Mouse (Mus musculus): Measurements from ENCODE around the gene Golga1. TPM values are rescaled to one million over a fixed set of nuclear protein-coding genes. Genes with fewer than 3 reads are reported as not detected.

The Golga1 gene
- polyA plus RNA-seq, 1 experiment from 2014 or later: 34.4 TPM

DNA sequence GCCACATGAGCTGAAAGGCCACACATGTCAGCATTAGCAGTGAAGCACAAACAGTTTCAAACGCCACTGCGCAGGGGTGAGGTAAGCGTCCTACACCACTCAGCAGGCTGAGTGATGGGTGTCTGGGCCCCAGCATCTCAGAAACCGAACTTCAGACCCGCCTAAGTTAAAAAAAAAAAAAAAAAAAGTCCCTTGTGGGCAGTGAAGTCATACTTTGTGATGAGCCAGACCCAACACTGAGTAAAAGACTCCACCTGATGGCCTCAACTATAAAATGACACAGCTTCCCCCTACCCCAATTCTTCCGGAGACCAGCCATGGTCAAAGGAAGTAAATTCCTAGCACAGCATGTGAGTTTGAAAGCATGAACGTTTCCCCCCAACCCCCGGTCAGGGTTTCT, 62.2 kb downstream of the Golga1 start:
- no peaks in the 10 kb centered on the region for H3K9me3 ChIP-seq (ENCODE audit: control insufficient read depth, low read length)
- no peaks in the 10 kb centered on the region for H3K27me3 ChIP-seq (ENCODE audit: control insufficient read depth, insufficient read depth, low read length)
- 61% methylated on average over 8 of the region's 8 CpGs for WGBS
- H3K27ac ChIP-seq (ENCODE audit: low read depth, low read length): no peak overlapping the region
- H3K4me2 ChIP-seq: peak overlapping the region; percentile 96
- ATAC-seq (ENCODE audit: low FRiP score) (no peak), DNase-seq (ENCODE audit: low spot score, missing footprints) (no peak)
- peaks cover 30% of the 10 kb centered on the region for H3K36me3 ChIP-seq (ENCODE audit: control insufficient read depth, insufficient read depth, low read length)
- H3K9ac ChIP-seq (ENCODE audit: low read length): peak overlapping the region; percentile 91; the same call in 1 of the 2 replicates
- peak overlapping the region; percentile 87 for H3K4me3 ChIP-seq (ENCODE audit: low read depth, low read length)
- peaks cover 22% of the 10 kb centered on the region for H3K4me1 ChIP-seq (ENCODE audit: control insufficient read depth, insufficient read depth, low read length)

- Histone ChIP-seq H3K36me3 (ENCODE audit: control insufficient read depth, insufficient read depth, low read length) (peaks cover 30% of the 10 kb centered on the region), H3K4me1 (ENCODE audit: control insufficient read depth, insufficient read depth, low read length) (peaks cover 18% of the 10 kb centered on the region), H3K9me3 (ENCODE audit: control insufficient read depth, low read length) (no peaks in the 10 kb centered on the region), H3K9ac (ENCODE audit: low read length) (no peak overlapping the region), H3K27ac (ENCODE audit: low read depth, low read length) (no peak overlapping the region), H3K4me2 (no peak overlapping the region), H3K4me3 (ENCODE audit: low read depth, low read length) (no peak overlapping the region), H3K27me3 (ENCODE audit: control insufficient read depth, insufficient read depth, low read length) (no peaks in the 10 kb centered on the region)
- ATAC-seq (ENCODE audit: low FRiP score) (no peak), DNase-seq (ENCODE audit: low spot score, missing footprints) (no peak)
- WGBS: 82% methylated on average over 3 of the region's 3 CpGs
Measured at GRCm38 (mm10) chr2:39001866-39002265, 63.5 kb downstream of the Golga1 start.

DNA sequence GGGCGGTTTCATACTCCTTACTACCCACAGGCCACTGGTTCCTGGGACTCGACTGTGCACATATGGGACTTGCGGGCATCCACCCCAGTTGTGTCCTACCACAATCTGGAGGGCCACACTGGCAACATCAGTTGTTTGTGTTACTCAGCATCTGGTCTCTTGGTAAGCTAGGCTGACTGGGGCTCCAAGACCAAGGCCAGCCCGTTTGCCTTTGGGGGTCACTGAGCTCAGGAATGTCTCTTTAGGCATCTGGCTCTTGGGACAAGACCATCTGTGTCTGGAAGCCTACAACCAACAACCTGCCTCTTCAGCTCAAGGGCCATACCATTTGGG, 64.8 kb downstream of the Golga1 start:
- ATAC-seq (ENCODE audit: low FRiP score): no peak
- H3K27me3 ChIP-seq (ENCODE audit: control insufficient read depth, insufficient read depth, low read length): no peaks in the 10 kb centered on the region
- WGBS: 86% methylated on average over 4 of the region's 4 CpGs
- no peak for DNase-seq (ENCODE audit: low spot score, missing footprints)
- no peak overlapping the region for H3K27ac ChIP-seq (ENCODE audit: low read depth, low read length)
- peaks cover 15% of the 10 kb centered on the region for H3K4me1 ChIP-seq (ENCODE audit: control insufficient read depth, insufficient read depth, low read length)
- no peak overlapping the region for H3K9ac ChIP-seq (ENCODE audit: low read length)
- H3K9me3 ChIP-seq (ENCODE audit: control insufficient read depth, low read length): no peaks in the 10 kb centered on the region
- H3K36me3 ChIP-seq (ENCODE audit: control insufficient read depth, insufficient read depth, low read length): peaks cover 30% of the 10 kb centered on the region
- H3K4me2 ChIP-seq: no peak overlapping the region
- no peak overlapping the region for H3K4me3 ChIP-seq (ENCODE audit: low read depth, low read length)

DNA sequence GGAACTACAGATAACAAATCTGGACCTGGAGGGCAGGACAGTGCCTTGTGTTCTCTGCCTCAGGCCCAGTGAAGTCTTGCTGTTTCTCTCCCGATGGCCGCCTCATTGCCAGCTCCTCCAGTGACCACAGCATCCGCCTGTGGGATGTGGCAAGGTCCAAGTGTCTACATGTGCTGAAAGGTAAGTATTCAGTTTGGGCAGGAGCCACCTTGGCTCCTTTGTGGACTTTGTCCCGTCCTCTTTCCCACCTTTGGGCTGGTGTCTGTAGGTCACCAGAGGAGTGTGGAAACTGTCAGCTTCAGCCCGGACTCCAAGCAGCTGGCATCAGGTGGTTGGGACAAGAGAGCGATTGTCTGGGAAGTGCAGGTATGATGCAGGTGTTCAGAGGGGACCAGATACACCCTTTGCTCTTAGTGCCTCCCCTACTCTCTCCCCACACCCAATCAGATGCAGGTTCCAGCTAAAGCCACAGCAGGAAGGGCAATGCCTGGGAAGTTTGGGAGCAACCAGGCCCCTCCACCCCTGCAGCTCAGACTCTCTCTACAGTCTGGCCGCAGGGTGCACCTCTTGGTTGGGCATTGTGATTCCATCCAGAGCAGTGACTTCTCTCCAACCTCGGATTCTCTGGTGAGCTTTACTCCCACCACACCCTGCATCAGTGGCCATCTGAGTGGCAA, 65.3 kb downstream of the Golga1 start:
- 71% methylated on average over 8 of the region's 8 CpGs for WGBS
- ATAC-seq (ENCODE audit: low FRiP score): no peak
- peaks cover 30% of the 10 kb centered on the region for H3K36me3 ChIP-seq (ENCODE audit: control insufficient read depth, insufficient read depth, low read length)

GRCm38 (mm10) chr2:38999381-38999780, 66.0 kb downstream of the Golga1 start:
- no peak for ATAC-seq (ENCODE audit: low FRiP score)
- H3K4me1 ChIP-seq (ENCODE audit: control insufficient read depth, insufficient read depth, low read length): peaks cover 15% of the 10 kb centered on the region
- no peaks in the 10 kb centered on the region for H3K27me3 ChIP-seq (ENCODE audit: control insufficient read depth, insufficient read depth, low read length)
- WGBS: 67% methylated on average over 4 of the region's 4 CpGs
- no peak overlapping the region for H3K4me2 ChIP-seq
- peaks cover 30% of the 10 kb centered on the region for H3K36me3 ChIP-seq (ENCODE audit: control insufficient read depth, insufficient read depth, low read length)
- no peaks in the 10 kb centered on the region for H3K9me3 ChIP-seq (ENCODE audit: control insufficient read depth, low read length)
- no peak overlapping the region for H3K4me3 ChIP-seq (ENCODE audit: low read depth, low read length)
- no peak overlapping the region for H3K9ac ChIP-seq (ENCODE audit: low read length)
- DNase-seq (ENCODE audit: low spot score, missing footprints): no peak
- H3K27ac ChIP-seq (ENCODE audit: low read depth, low read length): no peak overlapping the region

More for the DNA sequence above, 65.3 kb downstream of the Golga1 start:
- Histone ChIP-seq H3K27ac (ENCODE audit: low read depth, low read length) (no peak overlapping the region), H3K4me2 (no peak overlapping the region), H3K27me3 (ENCODE audit: control insufficient read depth, insufficient read depth, low read length) (no peaks in the 10 kb centered on the region), H3K9me3 (ENCODE audit: control insufficient read depth, low read length) (no peaks in the 10 kb centered on the region), H3K4me1 (ENCODE audit: control insufficient read depth, insufficient read depth, low read length) (peaks cover 15% of the 10 kb centered on the region), H3K4me3 (ENCODE audit: low read depth, low read length) (no peak overlapping the region), H3K9ac (ENCODE audit: low read length) (no peak overlapping the region)
- DNase-seq (ENCODE audit: low spot score, missing footprints): no peak

GRCm38 (mm10) chr2:38997386-38998374, 67.7 kb downstream of the Golga1 start, which contains the start of gene Wdr38:
TSS of gene Wdr38 (plus strand) at chr2:38997476.
- Histone ChIP-seq H3K36me3 (ENCODE audit: control insufficient read depth, insufficient read depth, low read length) (peaks cover 18% of the 10 kb centered on the region), H3K27ac (ENCODE audit: low read depth, low read length) (no peak within 1 kb of the TSS), H3K9ac (ENCODE audit: low read length) (peak within 1 kb of the TSS; percentile 33), H3K4me3 (ENCODE audit: low read depth, low read length) (peak within 1 kb of the TSS; percentile 19), H3K27me3 (ENCODE audit: control insufficient read depth, insufficient read depth, low read length) (no peaks in the 10 kb centered on the region), H3K4me1 (ENCODE audit: control insufficient read depth, insufficient read depth, low read length) (peaks cover under 1% of the 10 kb centered on the region; the same call in 1 of the 2 replicates), H3K9me3 (ENCODE audit: control insufficient read depth, low read length) (no peaks in the 10 kb centered on the region), H3K4me2 (peak within 1 kb of the TSS; percentile 30)
- WGBS: 17% methylated on average over 33 of the region's 33 CpGs
- DNase-seq (ENCODE audit: low spot score, missing footprints): peak; percentile 99
- peak; percentile 91 for ATAC-seq (ENCODE audit: low FRiP score)

- Histone ChIP-seq H3K27me3 (ENCODE audit: control insufficient read depth, insufficient read depth, low read length) (no peaks in the 10 kb centered on the region), H3K4me3 (ENCODE audit: low read depth, low read length) (no peak overlapping the region), H3K27ac (ENCODE audit: low read depth, low read length) (no peak overlapping the region), H3K36me3 (ENCODE audit: control insufficient read depth, insufficient read depth, low read length) (no peaks in the 10 kb centered on the region), H3K4me2 (no peak overlapping the region), H3K4me1 (ENCODE audit: control insufficient read depth, insufficient read depth, low read length) (no peaks in the 10 kb centered on the region), H3K9ac (ENCODE audit: low read length) (no peak overlapping the region; the same call in 1 of the 2 replicates), H3K9me3 (ENCODE audit: control insufficient read depth, low read length) (no peaks in the 10 kb centered on the region)
- no peak for DNase-seq (ENCODE audit: low spot score, missing footprints)
- no peak for ATAC-seq (ENCODE audit: low FRiP score)
- WGBS: 78% methylated on average over 4 of the region's 4 CpGs
Measured at GRCm38 (mm10) chr2:38992452-38992851, 72.9 kb downstream of the Golga1 start.

DNA sequence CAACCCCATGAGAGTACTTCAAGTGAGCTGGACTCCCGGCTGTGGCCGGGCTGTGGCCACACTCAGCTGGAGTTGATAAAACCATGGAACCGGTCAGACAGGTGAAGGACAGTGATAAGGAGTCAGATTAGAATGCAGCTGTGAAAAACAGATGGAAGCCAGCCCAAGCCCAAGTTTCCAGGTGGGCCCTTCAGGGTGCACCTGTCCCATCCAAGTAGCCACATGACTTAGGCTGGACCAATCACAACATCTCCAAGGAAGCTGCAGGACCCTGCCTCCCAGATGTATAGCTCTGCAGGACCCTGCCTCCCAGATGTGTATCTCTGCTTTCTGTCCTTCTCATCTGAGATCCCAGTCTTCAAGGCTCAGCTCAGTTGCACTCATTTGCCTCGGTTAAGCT, 73.3 kb downstream of the Golga1 start:
- Histone ChIP-seq H3K27me3 (ENCODE audit: control insufficient read depth, insufficient read depth, low read length) (no peaks in the 10 kb centered on the region), H3K36me3 (ENCODE audit: control insufficient read depth, insufficient read depth, low read length) (no peaks in the 10 kb centered on the region), H3K4me2 (no peak overlapping the region), H3K27ac (ENCODE audit: low read depth, low read length) (no peak overlapping the region), H3K4me1 (ENCODE audit: control insufficient read depth, insufficient read depth, low read length) (no peaks in the 10 kb centered on the region), H3K9ac (ENCODE audit: low read length) (no peak overlapping the region), H3K9me3 (ENCODE audit: control insufficient read depth, low read length) (no peaks in the 10 kb centered on the region), H3K4me3 (ENCODE audit: low read depth, low read length) (no peak overlapping the region)
- DNase-seq (ENCODE audit: low spot score, missing footprints) (no peak), ATAC-seq (ENCODE audit: low FRiP score) (no peak)
- 78% methylated on average over 4 of the region's 4 CpGs for WGBS

DNA sequence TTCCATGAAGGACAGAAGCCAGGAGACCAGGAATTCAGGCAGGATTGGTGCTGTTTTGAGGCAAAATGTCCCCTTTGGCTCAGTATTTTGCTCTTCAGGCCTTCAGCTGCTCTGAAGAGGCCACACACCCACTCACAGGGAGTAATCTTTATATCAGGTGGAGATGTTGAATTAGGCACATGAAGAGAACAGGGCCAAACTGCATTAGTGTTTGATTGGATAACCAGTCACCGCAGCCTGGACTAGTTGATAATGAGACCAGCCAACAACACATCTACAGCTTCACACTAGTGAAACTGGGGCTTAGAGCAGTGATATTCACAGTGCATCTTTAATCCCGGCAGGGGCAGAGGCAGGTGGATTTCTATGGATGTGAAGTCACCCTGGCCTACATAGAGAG, 76.4 kb downstream of the Golga1 start:
- no peaks in the 10 kb centered on the region for H3K9me3 ChIP-seq (ENCODE audit: control insufficient read depth, low read length)
- no peak overlapping the region for H3K9ac ChIP-seq (ENCODE audit: low read length)
- H3K27ac ChIP-seq (ENCODE audit: low read depth, low read length): no peak overlapping the region
- no peaks in the 10 kb centered on the region for H3K36me3 ChIP-seq (ENCODE audit: control insufficient read depth, insufficient read depth, low read length)
- DNase-seq (ENCODE audit: low spot score, missing footprints): no peak
- no peak overlapping the region for H3K4me2 ChIP-seq
- no peaks in the 10 kb centered on the region for H3K27me3 ChIP-seq (ENCODE audit: control insufficient read depth, insufficient read depth, low read length)
- H3K4me3 ChIP-seq (ENCODE audit: low read depth, low read length): no peak overlapping the region
- WGBS: 89% methylated on average over 2 of the region's 2 CpGs
- no peak for ATAC-seq (ENCODE audit: low FRiP score)
- H3K4me1 ChIP-seq (ENCODE audit: control insufficient read depth, insufficient read depth, low read length): no peaks in the 10 kb centered on the region
